Mouse (Mus musculus) myocyte (in vitro differentiated cells): Measurements from ENCODE around the gene Gm5129.
"Not testable (repeated sequence)": the region's sequence is repeated elsewhere in the genome, so short reads cannot be mapped to it uniquely, and the experiment has no call there.

ENCODE experiments used
- E2F4 ChIP-seq: IDR thresholded peaks from one replicate; pipeline ENCODE4 v1.6.1; 2011; ENCODE audit warnings: mild to moderate bottlenecking, control low read depth, moderate library complexity; ENCODE audit not compliant: insufficient read depth
- MAX ChIP-seq: IDR thresholded peaks from one replicate; pipeline ENCODE4 v1.6.1; 2011; ENCODE audit warnings: low read depth, mild to moderate bottlenecking, control low read depth
- MYOD1 ChIP-seq, 3 experiments: IDR thresholded peaks; one replicate each; pipeline ENCODE4 v1.6.1; 2011; ENCODE audit warnings: control low read depth in 2 of 3, low read depth in 2 of 3, mild to moderate bottlenecking in 2 of 3, moderate library complexity in 1 of 3; ENCODE audit not compliant: insufficient read length in 2 of 3, control insufficient read depth in 1 of 3
- POLR2A ChIP-seq: IDR thresholded peaks from one replicate; pipeline ENCODE4 v1.6.1; 2011; ENCODE audit warnings: low read depth, mild to moderate bottlenecking, control low read depth, moderate library complexity; ENCODE audit not compliant: insufficient read length
- POLR2AphosphoS2 ChIP-seq: IDR thresholded peaks from one replicate; pipeline ENCODE4 v1.6.1; 2011; ENCODE audit warnings: low read depth, control low read depth; ENCODE audit not compliant: insufficient read length
- REST ChIP-seq: IDR thresholded peaks from one replicate; pipeline ENCODE4 v1.6.1; 2011; ENCODE audit warnings: mild to moderate bottlenecking, control low read depth, moderate library complexity; ENCODE audit not compliant: insufficient read depth, insufficient read length
- SRF ChIP-seq: IDR thresholded peaks from one replicate; pipeline ENCODE4 v1.6.1; 2011; ENCODE audit warnings: low read depth; ENCODE audit not compliant: control insufficient read depth, insufficient read length
- TCF12 ChIP-seq: IDR thresholded peaks from one replicate; pipeline ENCODE4 v1.6.1; 2011; ENCODE audit warnings: mild to moderate bottlenecking, control low read depth; ENCODE audit not compliant: poor library complexity, insufficient read depth, severe bottlenecking
- USF1 ChIP-seq: IDR thresholded peaks from one replicate; pipeline ENCODE4 v1.6.1; 2011; ENCODE audit warnings: low read depth, mild to moderate bottlenecking, control low read depth, moderate library complexity

DNA sequence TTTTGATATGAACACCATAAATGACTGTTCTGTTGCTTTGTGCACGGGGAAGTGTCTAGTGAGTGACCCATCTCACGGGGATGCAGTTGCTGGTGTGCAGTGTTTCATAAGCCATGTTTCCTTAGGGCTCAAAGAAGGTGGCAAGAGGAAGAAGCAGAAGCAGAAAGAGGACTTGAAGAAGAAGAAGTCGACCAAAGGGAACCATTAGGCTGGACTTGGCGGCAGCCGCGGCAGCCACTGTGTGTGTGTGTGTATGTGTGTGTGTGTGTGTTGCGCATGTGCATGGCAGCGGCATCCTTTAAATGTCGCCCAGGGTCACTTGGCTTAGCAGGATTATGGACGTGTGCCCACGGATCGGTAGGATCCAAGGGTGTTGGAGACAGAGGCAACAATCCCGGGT lies 49.2 kb upstream of the Gm5129 start:
- not testable (repeated sequence) for TF ChIP-seq MAX; REST; POLR2A; E2F4; USF1; TCF12; SRF; POLR2AphosphoS2; MYOD1 (IDR thresholded peaks at IDR 0.05; ENCODE audit: control insufficient read depth in 1 of 3, insufficient read length in 2 of 3, low read depth in 2 of 3)
